Mouse (Mus musculus) brain, embryonic 14.5 days (tissue): Measurements from ENCODE around the gene Cox8a. TPM values are rescaled to one million over a fixed set of nuclear protein-coding genes. Genes with fewer than 3 reads are reported as not detected.

Source experiments
- DNase-seq: peaks from one replicate; pipeline ENCODE4 v3.0.0-alpha.2; 2011; ENCODE audit warnings: low read depth
- CTCF ChIP-seq: fragments of 200-500 bp; IDR thresholded peaks from 2 replicates; pipeline ENCODE4 v1.5.1; 2012; ENCODE audit warnings: inconsistent platforms, mild to moderate bottlenecking, moderate library complexity, borderline replicate concordance; ENCODE audit not compliant: insufficient read depth, insufficient read length; ENCODE audit errors: extremely low read depth
- POLR2A ChIP-seq: fragments of 200-500 bp; IDR thresholded peaks from 2 replicates; pipeline ENCODE4 v1.6.1; 2012; ENCODE audit warnings: mild to moderate bottlenecking, inconsistent platforms, borderline replicate concordance; ENCODE audit not compliant: poor library complexity, insufficient read depth, insufficient read length, severe bottlenecking; ENCODE audit errors: extremely low read depth
- polyA plus RNA-seq: library from polyadenylated mRNA; depleted of rRNA; stranded (reverse); fragments of >200 nt; gene quantifications from 2 replicates; pipeline ENCODE4 v1.2.3, GENCODE M21; 2012; rRNA removed

Cox8a gene
- polyA plus RNA-seq, result 458 and 614 TPM in 2 replicates

DNA sequence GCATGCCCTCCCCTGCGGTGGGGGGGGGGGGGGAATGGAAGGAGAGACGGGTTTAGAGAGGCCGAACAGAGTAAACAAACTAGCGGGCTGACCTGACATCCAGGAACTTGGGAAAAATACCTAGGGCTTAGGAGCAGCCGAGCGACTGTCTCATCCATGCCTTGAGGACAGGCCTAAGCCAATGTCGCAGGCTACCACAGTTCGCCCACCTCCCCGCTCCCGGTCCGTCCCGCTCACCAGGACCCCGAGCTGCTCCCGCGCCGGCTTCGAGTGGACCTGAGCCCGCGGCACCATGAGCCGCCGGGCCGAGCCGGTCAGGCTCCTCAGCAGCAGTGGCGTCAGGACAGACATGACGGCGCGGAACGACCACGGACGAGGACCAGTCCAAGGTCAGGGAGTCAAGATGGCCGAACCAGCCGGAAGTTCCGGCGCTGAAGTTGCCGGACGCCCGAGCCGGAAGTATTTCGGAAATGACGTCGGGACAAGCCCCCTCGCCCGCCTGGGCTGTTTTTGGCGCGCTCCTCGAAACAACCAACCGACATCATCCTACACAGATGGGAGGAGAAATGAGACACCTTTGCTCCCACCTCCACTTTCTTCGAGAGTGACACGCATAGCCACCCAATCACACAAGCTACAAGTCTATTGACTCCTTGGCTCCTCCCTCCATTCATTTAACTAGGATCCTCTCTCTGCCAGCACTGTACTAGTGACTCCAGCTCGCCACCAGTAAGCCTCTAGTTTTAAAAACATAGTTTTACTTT, at the start of gene Cox8a:
Cox8a (minus strand) TSS at position 455 of the 764 bp plus-strand sequence.
- no peak for TF ChIP-seq CTCF
- peak; percentile 34; the same call in 1 of the 2 replicates for TF ChIP-seq POLR2A
- DNase-seq, result peak; percentile 99

DNA sequence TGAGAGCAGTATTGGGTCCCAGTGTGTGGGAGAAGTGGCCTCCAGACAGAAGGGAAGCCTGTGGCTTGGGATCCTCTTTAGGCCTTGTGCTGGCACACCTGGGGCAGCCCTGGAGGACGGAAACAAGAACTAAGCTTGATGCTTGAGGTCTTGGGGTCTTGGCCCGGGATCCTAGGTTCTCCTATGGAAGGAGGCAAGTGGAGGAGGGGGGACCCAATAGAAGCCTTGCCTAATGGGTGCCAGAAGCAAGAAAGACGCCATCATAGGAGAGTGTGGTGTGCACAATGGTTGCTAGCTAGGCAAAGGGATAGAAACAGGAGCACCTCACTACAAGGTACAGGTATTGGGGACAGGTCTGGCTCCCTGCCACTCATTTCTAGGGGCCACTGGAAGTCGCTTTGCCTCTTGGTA, 49.0 kb upstream of the Cox8a start:
- TF ChIP-seq POLR2A, result no peak
- TF ChIP-seq CTCF, result no peak
- DNase-seq, result peak; percentile 63

DNA sequence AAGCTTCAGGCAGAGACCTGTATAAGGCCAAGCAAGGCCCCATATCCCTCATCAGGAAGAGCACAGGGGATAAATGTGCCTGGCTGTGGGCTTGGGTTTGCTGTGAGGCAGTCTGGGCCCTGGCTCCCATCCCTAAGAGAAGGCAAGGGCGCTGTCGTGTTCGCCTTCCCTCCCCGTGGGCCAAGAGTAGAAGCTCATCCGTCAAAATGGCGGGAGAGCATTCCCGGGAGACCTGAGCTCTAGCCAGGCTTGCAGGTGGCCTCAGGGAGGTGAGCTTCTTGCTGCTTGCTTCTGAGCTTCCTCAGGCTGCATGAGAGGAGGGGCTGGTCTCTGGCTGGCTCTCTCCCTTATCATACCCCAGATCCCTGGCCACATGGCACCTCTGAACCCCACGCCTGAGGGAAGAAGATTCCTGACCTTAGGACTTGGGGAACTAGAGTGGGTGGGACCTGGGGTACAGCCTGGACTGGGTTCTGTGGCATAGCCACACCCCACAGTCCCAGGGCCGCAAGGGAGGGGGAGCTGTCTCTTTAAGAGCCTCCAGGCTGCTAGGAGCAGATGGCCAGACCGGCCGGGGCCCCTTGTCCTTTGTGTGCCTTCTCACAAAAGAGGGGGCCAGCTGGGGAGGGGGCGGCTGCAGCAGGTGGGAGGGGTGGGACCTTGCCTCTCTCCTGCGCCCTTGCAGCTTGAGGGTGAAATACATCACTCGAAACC, 48.2 kb upstream of the Cox8a start:
- DNase-seq, result peak; percentile 93
- TF ChIP-seq POLR2A, result no peak

DNA sequence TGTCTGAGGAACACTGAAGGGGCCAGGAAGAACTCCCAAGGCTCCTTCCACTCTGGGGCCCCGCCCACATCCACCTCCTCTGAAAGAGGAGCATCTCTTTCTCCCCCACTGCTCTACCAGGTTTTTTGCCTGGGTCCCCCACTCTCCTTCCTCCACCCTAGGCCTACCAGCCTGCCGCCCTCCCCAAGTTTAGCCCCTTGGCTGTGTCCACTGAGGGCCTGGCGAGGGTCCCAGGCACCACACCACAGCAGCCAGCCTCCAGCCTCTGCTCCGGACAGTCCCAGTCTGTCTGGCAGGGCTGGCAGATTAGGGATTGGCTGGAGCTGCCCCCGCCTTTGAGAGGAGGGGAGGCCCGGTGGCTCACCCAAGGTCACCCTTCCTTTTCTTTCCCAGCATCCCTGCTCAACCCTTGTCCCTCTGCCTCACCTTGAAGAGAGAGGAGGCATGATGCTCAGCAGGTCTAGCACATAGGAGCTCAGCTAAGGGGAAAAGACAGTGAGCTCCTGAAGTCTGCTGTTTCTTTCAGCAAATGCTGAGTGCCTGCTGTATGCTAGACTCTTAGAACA, 47.4 kb upstream of the Cox8a start:
- peak; percentile 64 for DNase-seq
- no peak for TF ChIP-seq POLR2A
- TF ChIP-seq CTCF, result no peak

DNA sequence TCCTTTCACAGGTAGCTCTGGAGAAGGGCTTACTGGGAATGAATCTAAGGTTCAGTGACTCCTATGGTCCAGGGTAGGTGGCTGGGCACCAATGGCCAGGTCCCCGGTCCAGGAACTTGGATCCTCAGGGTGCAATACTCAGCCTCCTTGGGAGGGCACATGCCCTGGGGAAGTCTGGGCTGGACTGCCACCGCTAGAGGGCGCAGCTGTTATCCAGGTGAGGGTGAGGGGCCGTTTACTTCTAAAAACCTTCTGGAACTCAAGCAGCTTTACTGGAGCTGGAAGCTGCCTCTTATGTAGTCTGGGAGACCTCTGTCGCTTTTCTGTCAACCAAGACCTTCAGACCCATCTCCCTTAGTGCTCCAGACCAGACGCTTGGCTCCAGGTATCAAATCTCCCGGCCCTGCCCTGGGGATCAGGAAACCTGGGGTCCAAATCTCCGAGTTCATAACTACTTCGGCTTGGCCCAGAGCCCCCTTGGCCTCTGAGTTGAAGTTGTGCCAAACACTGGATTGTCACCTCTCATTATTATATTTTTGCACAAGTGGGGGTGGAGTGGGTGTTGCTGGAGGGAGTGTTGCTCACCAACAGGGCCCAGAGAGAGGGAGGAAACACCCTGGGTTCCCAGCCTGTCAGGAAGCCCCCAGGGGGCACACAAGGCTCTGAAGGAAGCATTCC, 46.8 kb upstream of the Cox8a start:
- peak; percentile 84 for DNase-seq
- TF ChIP-seq CTCF (peak; percentile 92), POLR2A (no peak)

DNA sequence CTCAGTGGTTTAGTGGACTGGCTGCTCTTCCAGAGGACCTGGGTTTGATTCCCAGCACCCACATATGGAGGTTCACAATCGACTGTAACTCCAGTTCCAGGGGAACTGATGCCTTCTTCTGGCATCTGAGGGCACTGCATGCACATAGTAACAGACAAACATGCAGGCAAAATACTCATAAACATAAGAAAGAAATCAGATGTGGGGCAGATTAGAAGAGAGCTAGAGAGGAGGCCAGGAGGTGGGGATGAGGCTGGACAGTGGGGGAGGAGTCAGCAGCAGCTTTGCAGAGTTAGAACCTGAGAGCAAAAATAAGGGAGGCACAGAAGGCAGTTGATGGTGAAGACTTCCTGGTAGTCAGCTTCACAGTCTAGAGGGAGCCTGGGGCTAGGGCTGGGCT, 45.2 kb upstream of the Cox8a start:
- TF ChIP-seq POLR2A (no peak), CTCF (no peak)
- DNase-seq, result no peak

DNA sequence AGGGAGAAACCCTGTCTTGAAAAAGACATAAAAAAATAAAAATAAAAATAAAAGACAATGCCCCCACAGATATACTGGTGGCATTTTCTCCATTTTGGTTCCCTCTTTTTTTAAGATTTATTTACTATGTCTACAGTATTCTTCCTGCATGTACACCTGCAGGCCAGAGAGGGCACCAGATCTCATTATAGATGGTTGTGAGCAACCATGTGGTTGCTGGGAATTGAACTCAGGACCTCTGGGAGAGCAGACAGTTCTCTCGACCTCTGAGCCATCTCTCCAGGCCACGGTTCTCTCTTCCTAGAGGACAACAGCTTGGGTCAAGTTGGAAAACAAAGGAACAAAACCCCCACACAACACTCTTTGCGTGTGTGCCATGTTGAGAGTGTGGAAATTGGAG, 44.5 kb upstream of the Cox8a start:
- TF ChIP-seq POLR2A (no peak), CTCF (no peak)
- no peak for DNase-seq

DNA sequence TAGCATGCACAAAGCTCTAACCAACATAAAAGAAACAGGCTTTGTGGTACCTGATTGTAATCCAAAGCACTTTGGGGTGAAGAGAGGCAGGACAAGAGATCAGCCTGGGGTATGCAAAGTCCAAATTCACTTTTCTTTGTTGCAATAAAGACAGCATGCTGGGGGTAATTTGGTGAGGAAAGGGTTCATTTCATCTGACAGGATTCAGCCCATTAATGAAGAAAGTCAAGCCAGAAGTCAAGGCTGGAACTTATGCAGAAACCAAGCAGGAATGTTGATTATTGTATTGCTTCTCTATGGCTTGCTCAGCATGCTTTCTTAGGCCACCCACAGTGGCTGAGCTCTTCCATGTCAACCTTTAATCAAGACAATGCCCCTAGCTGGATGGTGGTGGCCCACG, 44.1 kb upstream of the Cox8a start:
- TF ChIP-seq CTCF (no peak), POLR2A (no peak)
- DNase-seq, result no peak

DNA sequence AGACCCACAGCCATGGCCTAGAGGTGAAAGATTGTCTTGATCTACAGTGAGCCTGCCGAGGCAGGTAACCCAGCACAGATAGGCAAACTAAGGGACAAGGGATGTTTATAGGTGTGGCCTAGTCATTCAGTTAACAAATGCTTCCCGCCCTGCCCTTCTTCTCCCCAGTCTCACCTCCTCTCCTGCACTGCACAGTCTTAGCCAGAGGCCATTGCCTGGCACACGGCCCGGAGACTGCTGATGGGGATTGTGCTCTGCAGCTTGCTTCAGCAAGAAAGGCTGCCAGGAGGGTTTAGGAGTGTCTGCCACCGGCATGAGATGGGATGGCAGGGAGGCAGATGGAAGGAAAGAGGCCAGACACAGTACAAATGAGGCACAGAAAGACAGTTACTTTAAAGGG, 40.5 kb upstream of the Cox8a start:
- TF ChIP-seq CTCF (no peak), POLR2A (no peak)
- DNase-seq, result peak; percentile 85

DNA sequence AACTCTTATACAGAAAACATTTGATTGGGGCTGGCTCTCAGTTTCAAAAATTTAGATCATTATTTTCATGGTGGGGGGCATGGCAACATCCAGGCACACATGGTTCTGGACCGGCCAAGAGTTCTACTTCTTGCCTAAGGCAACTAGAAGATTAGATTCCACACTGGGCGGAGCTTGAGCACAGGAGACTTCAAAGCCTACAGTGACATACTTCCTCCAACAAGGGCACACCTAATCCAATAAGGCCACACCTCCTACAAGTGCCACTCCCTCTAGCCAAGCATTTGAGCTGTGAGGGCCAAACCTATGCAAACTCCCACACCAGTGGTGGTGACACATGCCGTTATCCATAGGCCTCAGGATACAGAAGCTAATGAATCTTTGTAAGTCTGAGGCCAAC, 28.6 kb upstream of the Cox8a start:
- TF ChIP-seq POLR2A, result no peak
- no peak for TF ChIP-seq CTCF

DNA sequence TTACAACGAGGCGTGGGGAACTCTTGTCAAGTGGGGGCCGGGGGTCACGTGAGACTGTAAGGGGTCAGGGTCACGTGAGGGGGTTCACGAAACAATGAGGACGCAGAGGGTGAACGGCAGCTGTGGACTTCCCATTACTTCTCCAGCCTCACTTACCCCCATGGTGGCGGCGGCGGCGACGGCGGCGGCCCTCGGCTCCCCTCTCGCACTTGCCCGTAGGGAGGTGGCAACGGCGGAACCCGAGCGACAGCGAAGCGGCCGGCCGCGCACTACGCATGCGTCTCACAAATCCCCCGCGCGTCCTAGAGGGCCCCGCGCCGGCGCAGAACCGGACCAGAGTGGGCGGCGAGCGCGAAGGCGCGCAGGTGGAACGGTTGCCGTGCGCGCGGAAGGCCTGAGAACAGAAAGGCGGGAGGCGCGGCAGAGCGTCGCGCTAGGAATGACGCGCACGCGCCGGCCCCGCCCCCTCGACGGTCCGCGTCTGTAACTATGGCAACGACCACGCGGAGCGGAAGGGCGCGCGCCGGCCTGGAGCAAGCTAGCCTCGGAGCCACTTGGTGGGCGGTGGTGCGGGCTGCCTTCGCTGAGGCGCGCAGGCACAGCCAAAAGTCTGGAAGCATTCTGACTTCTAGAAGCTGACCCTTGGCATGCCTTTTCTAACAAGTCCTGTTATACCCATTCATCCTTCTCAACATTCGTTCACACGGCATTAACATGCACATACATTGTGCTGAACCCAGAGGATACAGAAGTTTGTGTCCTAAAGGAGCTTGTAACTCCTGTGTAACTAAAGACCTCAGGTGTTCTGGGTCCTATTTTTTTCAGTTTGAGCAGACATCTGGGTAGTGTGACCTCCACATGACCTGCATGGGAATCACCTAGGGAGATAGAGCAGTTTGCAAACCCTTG, 23.6 kb upstream of the Cox8a start, which contains the start of gene Naa40:
Naa40 (minus strand) TSS at position 402 of the 909 bp plus-strand sequence.
- no peak for TF ChIP-seq CTCF
- peak; percentile 69 for TF ChIP-seq POLR2A
- DNase-seq, result peak; percentile 98

More for the DNA sequence above, 28.6 kb upstream of the Cox8a start:
- DNase-seq, result no peak

DNA sequence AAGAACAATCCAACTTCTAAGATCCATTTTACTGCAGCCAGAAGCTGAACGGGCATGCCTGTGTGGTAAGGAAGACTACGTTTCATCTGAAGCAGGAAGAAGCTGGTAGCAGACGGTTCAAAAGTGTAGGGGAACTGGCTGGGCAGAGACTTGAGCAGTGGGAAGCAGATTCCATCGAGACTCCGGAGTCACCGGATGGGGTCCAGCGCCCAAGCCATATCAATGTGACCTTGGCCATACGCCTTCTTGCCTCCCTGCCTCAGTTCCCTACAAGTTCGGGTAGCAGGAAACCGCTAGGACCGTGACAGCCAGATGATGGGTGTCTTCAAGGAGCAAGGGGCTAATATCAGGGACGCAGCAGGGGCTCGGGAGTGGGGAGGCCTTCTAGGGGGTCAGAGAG, 22.9 kb upstream of the Cox8a start:
- TF ChIP-seq POLR2A (no peak), CTCF (no peak)
- peak; percentile 8 for DNase-seq
